Mouse (Mus musculus) B cell, adult 62 days (primary cell): Measurements from ENCODE around the gene Limk1. TPM values are rescaled to one million over a fixed set of nuclear protein-coding genes. Genes with fewer than 3 reads are reported as not detected.

Experiments used
- total RNA-seq: library from RNA; stranded (reverse); gene quantifications from 4 replicates; pipeline ENCODE4 v1.2.4, GENCODE M21; 2023

The Limk1 gene
- total RNA-seq: 15.5 to 21.9 TPM (median 18.0 TPM) in 4 replicates

GRCm38 (mm10) chr5:134688086-134688717 is at the start of gene Limk1:
TSS of gene Limk1 (minus strand) at chr5:134688598.

GRCm38 (mm10) chr5:134639269-134639682 is 49.1 kb downstream of the Limk1 start, which contains the start of gene Eif4h:
TSS of gene Eif4h (minus strand) at chr5:134639490.

GRCm38 (mm10) chr5:134614802-134615201 is 73.6 kb downstream of the Limk1 start, which contains the start of gene Lat2:
TSS of gene Lat2 (minus strand) at chr5:134615025.

Other genes with a start within 250 kb of the Limk1 start
- gene Gtf2ird1, start 231.9 kb downstream of the Limk1 start, total RNA-seq: 0.79 to 4.1 TPM (median 2.4 TPM) in 4 replicates
- gene Clip2, start 136.2 kb downstream of the Limk1 start, total RNA-seq: 7.2 to 8.7 TPM (median 7.3 TPM) in 4 replicates
- 0.57 to 0.67 TPM in 2 of 4 replicates, not detected in the others for gene Syna, start 128.4 kb downstream of the Limk1 start, total RNA-seq
- gene Rfc2, start 107.2 kb downstream of the Limk1 start, total RNA-seq: 128 to 145 TPM (median 138 TPM) in 4 replicates
- 232 to 260 TPM (median 237 TPM) in 4 replicates for gene Lat2, start 73.6 kb downstream of the Limk1 start, total RNA-seq
- 273 to 290 TPM (median 279 TPM) in 4 replicates for gene Eif4h, start 49.1 kb downstream of the Limk1 start, total RNA-seq
- 0.16 TPM in 1 of 4 replicates, not detected in the others for gene Eln, start 58.7 kb upstream of the Limk1 start, total RNA-seq
- gene Tmem270, start 218.1 kb upstream of the Limk1 start, total RNA-seq: not detected in 4 replicates
- gene Cldn13, start 226.9 kb upstream of the Limk1 start, total RNA-seq: not detected in 4 replicates
- 1.4 to 3.3 TPM (median 2.4 TPM) in 4 replicates for gene Mettl27, start 243.8 kb upstream of the Limk1 start, total RNA-seq